Mouse (Mus musculus): Measurements from ENCODE around the gene Slc4a1ap. TPM values are rescaled to one million over a fixed set of nuclear protein-coding genes. Genes with fewer than 3 reads are reported as not detected.
A peak's percentile ranks its signal among the peaks of the same experiment; 100 is the strongest.

The Slc4a1ap gene
- total and polyA plus RNA-seq, 3 experiments: 41.6 to 523 (median 41.7) TPM

DNA sequence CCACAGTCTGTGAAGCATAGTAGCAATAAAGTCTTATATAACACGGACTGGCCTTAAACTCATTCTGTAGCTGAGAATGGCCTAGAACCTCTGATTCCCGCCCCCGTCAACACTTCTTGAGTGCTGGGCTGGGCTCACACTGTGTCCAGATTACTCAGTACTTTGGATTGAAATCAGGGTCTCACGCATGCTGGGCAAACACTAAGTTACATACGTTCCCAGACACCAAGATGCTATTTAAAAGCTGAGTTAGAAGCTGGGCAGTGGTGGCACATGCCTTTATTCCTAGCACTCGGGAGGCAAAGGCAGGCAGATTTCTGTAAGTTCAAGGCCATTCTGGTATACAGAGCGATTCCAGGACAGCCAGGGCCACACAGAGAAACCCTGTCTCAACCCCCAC lies 71.3 kb downstream of the Slc4a1ap start:
- no peak for TF ChIP-seq USF1 (IDR thresholded peaks at IDR 0.05; ENCODE audit: low read depth, low read length)
- no peak for TF ChIP-seq ETS1 (IDR thresholded peaks at IDR 0.05; ENCODE audit: low read depth, low read length)
- TF ChIP-seq POLR2AphosphoS2 (IDR thresholded peaks at IDR 0.05; ENCODE audit: low read length): no peak
- TF ChIP-seq MAFK (IDR thresholded peaks at IDR 0.05; ENCODE audit: borderline replicate concordance, low read depth, low read length): no peak
- no peak for TF ChIP-seq EP300 (IDR thresholded peaks at IDR 0.05; ENCODE audit: low read depth in 1 of 2, low read length in 2 of 2)
- TF ChIP-seq CHD1 (IDR thresholded peaks at IDR 0.05; ENCODE audit: low read depth, low read length): no peak
- TF ChIP-seq BHLHE40 (IDR thresholded peaks at IDR 0.05; ENCODE audit: borderline replicate concordance, low read depth, low read length): no peak
- TF ChIP-seq JUND (IDR thresholded peaks at IDR 0.05; ENCODE audit: low read depth, low read length): no peak
- TF ChIP-seq ZC3H11A (IDR thresholded peaks at IDR 0.05; ENCODE audit: low read depth, low read length): no peak
- TF ChIP-seq MYB (IDR thresholded peaks at IDR 0.05; ENCODE audit: low read depth, low read length): no peak
- no peak for TF ChIP-seq TCF12 (IDR thresholded peaks at IDR 0.05; ENCODE audit: low read depth, low read length)
- TF ChIP-seq NELFE (IDR thresholded peaks at IDR 0.05; ENCODE audit: low read depth, low read length): no peak
- TF ChIP-seq RCOR1 (IDR thresholded peaks at IDR 0.05; ENCODE audit: low read depth, low read length): no peak
- no peak for TF ChIP-seq SIN3A (IDR thresholded peaks at IDR 0.05; ENCODE audit: low read length)
- TF ChIP-seq KAT2A (conservative IDR thresholded peaks at IDR 0.05; ENCODE audit: low read depth, low read length): no peak
- no peak for TF ChIP-seq HCFC1 (IDR thresholded peaks at IDR 0.05; ENCODE audit: low read depth, low read length)
- TF ChIP-seq MYC (IDR thresholded peaks at IDR 0.05; ENCODE audit: low read depth, low read length): no peak
- TF ChIP-seq CTCF (IDR thresholded peaks at IDR 0.05 in 2 of 3, conservative IDR thresholded peaks at IDR 0.05 in 1 of 3; ENCODE audit: control insufficient read depth in 1 of 3, insufficient read depth in 1 of 3, low read depth in 2 of 3, low read length in 3 of 3, poor library complexity in 1 of 3, severe bottlenecking in 1 of 3): no peak
- Histone ChIP-seq H3K4me1 (ENCODE audit: control insufficient read depth in 1 of 2, insufficient read depth in 2 of 2, low read length in 2 of 2) (peaks cover 20 to 64% of the 10 kb centered on the region in 2 experiments), H3K27ac (ENCODE audit: control insufficient read depth, low read depth, low read length) (peak overlapping the region; percentile 88), H3K27me3 (ENCODE audit: control insufficient read depth in 1 of 2, insufficient read depth in 2 of 2, low read length in 2 of 2) (no peaks in the 10 kb centered on the region), H3K9ac (ENCODE audit: control insufficient read depth, low read depth, low read length, poor library complexity, severe bottlenecking) (peak overlapping the region; percentile 81), H3K4me3 (ENCODE audit: control insufficient read depth in 1 of 2, insufficient read depth in 1 of 2, low read depth in 2 of 2, low read length in 2 of 2) (peak overlapping the region; percentile 72 to 86), H3K9me3 (replicated peaks; ENCODE audit: insufficient read depth, low read length) (no peaks in the 10 kb centered on the region), H3K79me2 (ENCODE audit: control insufficient read depth, insufficient read depth, low read length, poor library complexity) (peaks cover 31% of the 10 kb centered on the region), H3K36me3 (ENCODE audit: control insufficient read depth in 1 of 2, insufficient read depth in 2 of 2, low read length in 2 of 2) (peaks cover 0 to 55% of the 10 kb centered on the region in 2 experiments; a peak in 3 of 4 replicates)
- DNase-seq (ENCODE audit: low read depth, low spot score): peak; percentile 43

DNA sequence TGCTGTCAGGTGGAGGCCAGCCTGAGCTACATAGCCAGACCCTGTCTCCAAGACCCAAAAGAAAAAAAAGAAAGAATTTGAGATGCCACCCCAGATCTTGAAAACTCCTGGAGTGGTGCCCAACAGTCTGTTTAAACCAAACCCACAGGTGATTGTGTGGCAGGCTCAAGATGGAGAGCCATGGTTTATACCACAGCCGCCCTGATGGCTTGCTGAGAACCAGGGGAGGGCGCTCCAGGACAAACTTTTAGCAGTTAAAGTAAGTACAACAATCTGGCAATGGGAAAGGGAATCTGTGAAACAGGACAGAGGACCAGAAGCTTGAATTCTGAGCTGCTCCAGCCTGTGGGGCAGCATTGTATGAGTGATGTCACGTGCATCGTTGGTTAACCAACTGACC lies 71.8 kb downstream of the Slc4a1ap start:
- Histone ChIP-seq H3K9me3 (replicated peaks; ENCODE audit: insufficient read depth, low read length) (no peaks in the 10 kb centered on the region), H3K27me3 (ENCODE audit: control insufficient read depth in 1 of 2, insufficient read depth in 2 of 2, low read length in 2 of 2) (no peaks in the 10 kb centered on the region), H3K27ac (ENCODE audit: control insufficient read depth, low read depth, low read length) (peak overlapping the region; percentile 88), H3K4me3 (ENCODE audit: control insufficient read depth in 1 of 2, insufficient read depth in 1 of 2, low read depth in 2 of 2, low read length in 2 of 2) (peak overlapping the region in 1 of 2 experiments; percentile 72; a peak in 2 of 4 replicates), H3K9ac (ENCODE audit: control insufficient read depth, low read depth, low read length, poor library complexity, severe bottlenecking) (peak overlapping the region; percentile 81), H3K4me1 (ENCODE audit: control insufficient read depth in 1 of 2, insufficient read depth in 2 of 2, low read length in 2 of 2) (peaks cover 22 to 64% of the 10 kb centered on the region in 2 experiments), H3K36me3 (ENCODE audit: control insufficient read depth in 1 of 2, insufficient read depth in 2 of 2, low read length in 2 of 2) (peaks cover 3 to 58% of the 10 kb centered on the region in 2 experiments; a peak in 3 of 4 replicates), H3K79me2 (ENCODE audit: control insufficient read depth, insufficient read depth, low read length, poor library complexity) (peaks cover 31% of the 10 kb centered on the region)
- peak; percentile 87 for DNase-seq (ENCODE audit: low read depth, low spot score)
- TF ChIP-seq MAX (IDR thresholded peaks at IDR 0.05; ENCODE audit: low read length) (no peak), NRF1 (IDR thresholded peaks at IDR 0.05; ENCODE audit: insufficient read depth, low read depth, low read length, poor library complexity, severe bottlenecking) (no peak), TBP (IDR thresholded peaks at IDR 0.05; ENCODE audit: low read depth, low read length) (peak; percentile 59; the same call in 1 of the 2 replicates), HCFC1 (IDR thresholded peaks at IDR 0.05; ENCODE audit: low read depth, low read length) (0 out of 2 replicates have a peak, but pooled peaks have one; percentile 31), MAZ (IDR thresholded peaks at IDR 0.05; ENCODE audit: low read depth, low read length) (0 out of 2 replicates have a peak, but pooled peaks have one; percentile 24), USF2 (IDR thresholded peaks at IDR 0.05; ENCODE audit: borderline replicate concordance in 1 of 2, insufficient read depth in 1 of 2, low read depth in 1 of 2, low read length in 2 of 2) (no peak), E2F4 (IDR thresholded peaks at IDR 0.05; ENCODE audit: borderline replicate concordance, low read depth, low read length) (no peak), ZNF384 (IDR thresholded peaks at IDR 0.05; ENCODE audit: low read depth, low read length) (0 out of 2 replicates have a peak, but pooled peaks have one; percentile 43), SMC3 (IDR thresholded peaks at IDR 0.05; ENCODE audit: low read depth, low read length) (peak; percentile 90), POLR2AphosphoS5 (IDR thresholded peaks at IDR 0.05; ENCODE audit: borderline replicate concordance, low read depth, low read length) (no peak), ELF1 (IDR thresholded peaks at IDR 0.05; ENCODE audit: low read depth, low read length) (no peak), ZMIZ1 (IDR thresholded peaks at IDR 0.05; ENCODE audit: low read depth, low read length) (no peak), GABPA (IDR thresholded peaks at IDR 0.05; ENCODE audit: low read depth, low read length) (no peak), ZC3H11A (IDR thresholded peaks at IDR 0.05; ENCODE audit: low read depth, low read length) (peak; percentile 95), RAD21 (IDR thresholded peaks at IDR 0.05; ENCODE audit: low read depth, low read length) (peak; percentile 93), GATA1 (IDR thresholded peaks at IDR 0.05; ENCODE audit: low read depth, low read length) (no peak)
